Mouse (Mus musculus) kidney, adult 11 months (tissue): ENCODE measurements around the gene Gm10600.
"Not testable (repeated sequence)": the region's sequence is repeated elsewhere in the genome, so short reads cannot be mapped to it uniquely, and the experiment has no call there.

Source experiments
- DNase-seq: peaks from one replicate; pipeline ENCODE4 v3.0.0; 2022

The Gm10600 gene

GRCm38 (mm10) chr4:42240339-42240738, at the start of gene Gm10600:
TSS of gene Gm10600 (plus strand) at chr4:42240639.
- DNase-seq, result not testable (repeated sequence)

- DNase-seq, result not testable (repeated sequence)
Observed at GRCm38 (mm10) chr4:42255467-42255866, 15.0 kb downstream of the Gm10600 start, which contains the start of gene Ccl21b. TSS of gene Ccl21b (plus strand) at chr4:42255767.
